Comparison of ENCODE assay signal across 9 mouse cellular contexts in the genomic region with DNA sequence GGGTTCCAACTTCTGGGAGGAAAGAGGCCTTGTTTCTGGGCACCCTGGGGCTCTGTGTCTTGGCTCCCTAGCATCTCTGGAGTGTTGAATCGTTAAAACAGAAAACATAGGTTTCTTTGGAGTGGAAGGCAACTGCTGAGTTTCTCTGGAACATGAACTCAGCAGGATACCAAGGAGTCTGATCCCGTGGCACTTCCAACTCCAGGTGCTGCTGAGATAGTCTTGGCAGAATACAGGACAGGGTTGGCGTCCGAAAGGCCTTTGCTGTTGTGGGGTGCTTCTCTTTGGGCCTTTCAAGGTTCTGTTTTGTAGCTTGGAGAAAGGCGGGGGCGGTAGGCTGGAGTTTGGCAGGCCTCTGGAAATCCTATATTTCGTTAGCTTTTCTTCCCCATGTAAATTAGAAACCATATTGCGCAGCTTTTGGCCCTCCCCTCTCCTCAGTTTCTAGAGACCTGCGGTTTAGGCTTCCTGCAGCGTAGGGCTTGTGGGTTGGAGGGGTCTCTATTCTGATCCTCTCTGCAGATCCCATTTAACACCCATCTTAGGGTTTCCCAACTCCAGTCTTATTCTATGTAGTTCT. TPM values are rescaled to one million over a fixed set of nuclear protein-coding genes. Genes with fewer than 3 reads are reported as not detected.
DNase-seq lines count a peak whose midpoint lies in the region; ATAC-seq lines count a peak whose summit lies in the region.
"Had no signal": no experiment of that assay in that cellular context is flagged by ENCODE, and none has a peak within 500 bp of the region (broad histone marks: within the 10 kb centered on the region; RNA-seq: fewer than 3 reads in every experiment).

No protein-coding gene starts in this region.

- H3K27me3 ChIP-seq in kidney, embryonic 16.5 days (ENCODE audit: insufficient read depth, low read length): peaks cover 99% of the 10 kb centered on the region
- peaks cover 25% of the 10 kb centered on the region for H3K27me3 ChIP-seq in midbrain, embryonic 16.5 days (ENCODE audit: control insufficient read depth, insufficient read depth, low read depth, low read length)

- no peak for ATAC-seq in kidney, embryonic 16.5 days (ENCODE audit: low FRiP score, low TSS enrichment)
- 0 out of 2 replicates have a peak, but pooled peaks have one; percentile 4 for ATAC-seq in common myeloid progenitor, adult 5-6 weeks (replicated peaks; ENCODE audit: low read depth, poor library complexity, severe bottlenecking)
- ATAC-seq in granulocyte monocyte progenitor cell, adult 5-6 weeks (replicated peaks; ENCODE audit: poor library complexity, severe bottlenecking): peak; percentile 33
- no peak for ATAC-seq in midbrain, embryonic 16.5 days
- no peak for ATAC-seq in activated CD4-positive, CD25-positive, alpha-beta regulatory T cell, adult 4 months

- no peaks in the 10 kb centered on the region for H3K36me3 ChIP-seq in kidney, embryonic 16.5 days (ENCODE audit: insufficient read depth, low read length)
- H3K36me3 ChIP-seq in midbrain, embryonic 16.5 days (ENCODE audit: control insufficient read depth, insufficient read depth, low read length): no peaks in the 10 kb centered on the region

- no peaks in the 10 kb centered on the region for H3K9me3 ChIP-seq in kidney, embryonic 16.5 days (ENCODE audit: low read length)
- H3K9me3 ChIP-seq in midbrain, embryonic 16.5 days (replicated peaks; ENCODE audit: control insufficient read depth, low read length, poor library complexity, severe bottlenecking): no peaks in the 10 kb centered on the region

- H3K4me1 ChIP-seq in kidney, embryonic 16.5 days (ENCODE audit: insufficient read depth, low read length): peaks cover 29% of the 10 kb centered on the region
- no peaks in the 10 kb centered on the region; the same call in 1 of the 2 replicates for H3K4me1 ChIP-seq in midbrain, embryonic 16.5 days (ENCODE audit: control insufficient read depth, insufficient read depth, low read length)

- peak; percentile 35 to 64 for DNase-seq in kidney, postnatal 4 days
- no peak for DNase-seq in thymus, postnatal 25 days
- DNase-seq in thymus, postnatal 4 days: no peak

- H3K4me2 ChIP-seq in kidney, embryonic 16.5 days (replicated peaks; ENCODE audit: low read depth, low read length): no peak overlapping the region
- peak overlapping the region; percentile 54 for H3K4me2 ChIP-seq in midbrain, embryonic 16.5 days (ENCODE audit: low read length)

- 16% methylated on average over 10 of the region's 10 CpGs for WGBS in kidney, embryonic 16.5 days
- 5% methylated on average over 10 of the region's 10 CpGs for WGBS in midbrain, embryonic 16.5 days

- no peak overlapping the region for H3K4me3 ChIP-seq in kidney, embryonic 16.5 days (ENCODE audit: low read length)
- H3K4me3 ChIP-seq in midbrain, embryonic 16.5 days (ENCODE audit: low read depth, low read length): peak overlapping the region; percentile 53

- H3K9ac ChIP-seq in kidney, embryonic 16.5 days (replicated peaks; ENCODE audit: low read length): no peak overlapping the region
- H3K9ac ChIP-seq in midbrain, embryonic 16.5 days (ENCODE audit: low read depth, low read length): peak overlapping the region; percentile 77

- no peak overlapping the region for H3K27ac ChIP-seq in kidney, embryonic 16.5 days (ENCODE audit: low read length)
- peak overlapping the region; percentile 91 for H3K27ac ChIP-seq in midbrain, embryonic 16.5 days (ENCODE audit: low read length)

RNA-seq across cellular contexts. Expression of a gene that starts 2.2 kb away (rescaled TPM):
- 0.12 TPM in 1 of 2 replicates, not detected in the other for polyA plus RNA-seq in kidney, embryonic 16.5 days (2015; fragmentation: Nextera tagmentation; extraction: Ambion mirVana)
- total RNA-seq in common myeloid progenitor, adult 5-6 weeks (2017): not detected in 2 replicates
- total RNA-seq in granulocyte monocyte progenitor cell, adult 5-6 weeks (2014; fragmentation: Nextera tagmentation): not detected in 2 replicates
- not detected in 2 replicates for total RNA-seq in granulocyte monocyte progenitor cell, adult 5-6 weeks (2017)
- polyA plus RNA-seq in midbrain, embryonic 16.5 days (2015; fragmentation: Nextera tagmentation; extraction: Ambion mirVana): 8.2 and 8.6 TPM in 2 replicates
- not detected for polyA plus RNA-seq in activated CD4-positive, CD25-positive, alpha-beta regulatory T cell, adult 4 months (2017; shearing (Covaris generic))
- total RNA-seq: hematopoietic stem cell, adult 5-6 weeks had no signal

RNA-seq across cellular contexts. Expression of a gene that starts 11.9 kb away (rescaled TPM):
- 5.1 and 9.7 TPM in 2 replicates for polyA plus RNA-seq in kidney, embryonic 16.5 days (2015; fragmentation: Nextera tagmentation; extraction: Ambion mirVana)
- total RNA-seq in common myeloid progenitor, adult 5-6 weeks (2017): 14.7 and 15.3 TPM in 2 replicates
- 15.6 and 18.5 TPM in 2 replicates for total RNA-seq in granulocyte monocyte progenitor cell, adult 5-6 weeks (2014; fragmentation: Nextera tagmentation)
- 15.8 and 21.6 TPM in 2 replicates for total RNA-seq in granulocyte monocyte progenitor cell, adult 5-6 weeks (2017)
- 8.9 and 9.5 TPM in 2 replicates for polyA plus RNA-seq in midbrain, embryonic 16.5 days (2015; fragmentation: Nextera tagmentation; extraction: Ambion mirVana)
- polyA plus RNA-seq in activated CD4-positive, CD25-positive, alpha-beta regulatory T cell, adult 4 months (2017; shearing (Covaris generic)): 1 to 10 TPM; 3.1 to 3.2 TPM

RNA-seq across cellular contexts. Expression of a gene that starts 52.4 kb away (rescaled TPM):
- polyA plus RNA-seq in kidney, embryonic 16.5 days (2015; fragmentation: Nextera tagmentation; extraction: Ambion mirVana): 14.1 and 17.7 TPM in 2 replicates
- total RNA-seq in common myeloid progenitor, adult 5-6 weeks (2017): 0.82 TPM in 1 of 2 replicates, not detected in the other
- total RNA-seq in granulocyte monocyte progenitor cell, adult 5-6 weeks (2014; fragmentation: Nextera tagmentation): 0.21 TPM in 1 of 2 replicates, not detected in the other
- total RNA-seq in granulocyte monocyte progenitor cell, adult 5-6 weeks (2017): 0.31 TPM in 1 of 2 replicates, not detected in the other
- 22.0 and 27.7 TPM in 2 replicates for polyA plus RNA-seq in midbrain, embryonic 16.5 days (2015; fragmentation: Nextera tagmentation; extraction: Ambion mirVana)
- 100 to 1,000 TPM; 100 to 110 TPM for polyA plus RNA-seq in activated CD4-positive, CD25-positive, alpha-beta regulatory T cell, adult 4 months (2017; shearing (Covaris generic))

Comparison
In these comparisons a context has a peak if more than half of its experiments do, and no peak if none do; other contexts are left out.
1. DNase-seq: peak in kidney, postnatal 4 days (2 of 2); none in thymus, postnatal 25 days (single experiment) and thymus, postnatal 4 days (single experiment).
2. ATAC-seq: peak in common myeloid progenitor, adult 5-6 weeks (single experiment) and granulocyte monocyte progenitor cell, adult 5-6 weeks (single experiment); none in kidney, embryonic 16.5 days (single experiment), midbrain, embryonic 16.5 days (single experiment) and activated CD4-positive, CD25-positive, alpha-beta regulatory T cell, adult 4 months (single experiment).